Mouse (Mus musculus) urinary bladder, postnatal 25 days (tissue): ENCODE measurements around the gene Cd4.
"Not testable (repeated sequence)": the region's sequence is repeated elsewhere in the genome, so short reads cannot be mapped to it uniquely, and the experiment has no call there.

ENCODE experiments used
- DNase-seq: peaks from one replicate; pipeline ENCODE4 v3.0.0; 2022; ENCODE audit warnings: low spot score

Cd4 gene

GRCm38 (mm10) chr6:124847305-124847704 is 40.7 kb downstream of the Cd4 start:
- DNase-seq: peak; percentile 90

DNA sequence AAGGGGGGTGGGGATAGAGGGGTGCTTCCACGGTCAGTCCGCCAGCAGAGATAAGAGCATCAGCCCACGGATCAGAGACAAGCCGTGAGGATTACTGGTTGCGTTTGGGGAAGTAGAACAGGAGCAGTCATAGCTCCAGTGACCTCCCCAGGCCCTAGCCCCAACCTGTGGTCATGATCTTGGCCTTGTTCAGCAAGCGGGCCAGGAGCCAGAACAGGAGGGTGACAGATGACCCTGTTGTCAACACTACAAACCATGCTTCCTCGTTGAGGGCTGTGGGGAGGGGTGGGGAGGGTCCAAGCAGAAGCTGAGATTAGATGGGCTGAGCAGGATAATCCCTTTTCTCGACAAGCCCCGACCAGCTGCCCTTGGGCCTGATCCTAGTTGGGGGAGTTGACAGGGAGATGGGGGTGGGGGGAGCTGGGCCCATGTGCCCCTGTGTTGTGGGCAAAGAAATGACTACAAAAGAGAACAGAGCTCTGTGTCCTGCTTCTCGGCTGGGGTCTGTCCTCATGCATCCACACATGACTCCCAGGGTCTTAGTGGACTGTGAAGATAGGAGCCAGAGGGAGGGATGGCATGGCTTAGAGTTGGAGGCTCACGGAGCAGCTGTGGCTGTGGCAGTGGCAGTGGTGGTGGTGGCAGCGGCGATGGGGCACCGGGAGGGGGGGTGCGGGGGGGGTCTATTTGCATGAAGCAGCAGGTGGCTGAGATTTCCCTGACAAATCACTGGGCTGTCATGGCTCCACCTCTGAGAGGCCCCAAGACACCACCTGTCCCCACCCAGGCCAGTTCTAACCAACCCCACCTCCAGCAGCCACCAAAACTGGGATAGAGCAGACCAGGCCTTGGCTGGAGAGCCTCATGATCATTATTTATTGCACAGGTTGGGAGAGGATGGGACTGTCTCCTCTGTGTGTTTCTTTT is 47.5 kb downstream of the Cd4 start, which contains the start of gene Gnb3:
TSS of gene Gnb3 (minus strand) at position 35 of the 927 bp plus-strand sequence.
- no peak for DNase-seq

DNA sequence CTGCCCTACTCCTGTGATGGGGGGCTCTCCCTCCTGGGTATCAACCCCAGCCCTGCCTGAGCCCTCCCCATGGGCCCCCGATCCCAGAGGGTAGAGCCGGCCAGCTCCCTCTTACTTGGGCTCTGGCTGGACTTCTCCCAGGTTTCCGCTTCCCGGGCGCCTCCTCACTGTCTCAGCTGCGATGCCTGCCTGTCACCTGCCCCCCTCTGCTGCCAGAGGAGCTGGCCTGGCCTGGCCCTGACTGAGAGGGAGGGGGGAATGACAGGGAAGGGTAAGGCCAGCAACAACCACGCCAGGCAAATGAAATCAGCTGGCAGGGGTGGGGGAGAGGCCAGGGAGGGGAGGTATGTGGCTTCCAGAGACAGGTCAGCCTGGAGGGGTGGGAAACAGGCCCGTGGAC is 48.2 kb downstream of the Cd4 start:
- DNase-seq: no peak

DNA sequence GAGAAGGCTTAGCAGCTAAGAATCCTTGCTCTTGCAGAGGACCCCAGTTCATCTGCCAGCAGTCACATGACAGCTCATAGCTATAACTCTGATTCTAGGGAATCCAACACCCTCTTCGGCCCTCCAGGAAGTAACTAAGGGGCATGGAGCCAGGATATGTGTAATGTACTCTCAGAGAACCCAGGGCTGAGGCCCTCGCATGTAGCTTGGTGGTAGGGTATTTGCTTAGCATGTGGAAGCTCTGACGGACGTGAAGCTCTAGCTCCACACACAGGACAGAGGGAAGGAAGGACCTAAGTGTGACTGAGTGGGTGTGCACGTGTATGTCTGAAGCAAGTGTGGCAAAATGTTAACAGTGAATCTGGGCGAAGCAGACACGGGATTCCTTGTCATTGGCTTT is 51.6 kb downstream of the Cd4 start:
- DNase-seq: no peak

DNA sequence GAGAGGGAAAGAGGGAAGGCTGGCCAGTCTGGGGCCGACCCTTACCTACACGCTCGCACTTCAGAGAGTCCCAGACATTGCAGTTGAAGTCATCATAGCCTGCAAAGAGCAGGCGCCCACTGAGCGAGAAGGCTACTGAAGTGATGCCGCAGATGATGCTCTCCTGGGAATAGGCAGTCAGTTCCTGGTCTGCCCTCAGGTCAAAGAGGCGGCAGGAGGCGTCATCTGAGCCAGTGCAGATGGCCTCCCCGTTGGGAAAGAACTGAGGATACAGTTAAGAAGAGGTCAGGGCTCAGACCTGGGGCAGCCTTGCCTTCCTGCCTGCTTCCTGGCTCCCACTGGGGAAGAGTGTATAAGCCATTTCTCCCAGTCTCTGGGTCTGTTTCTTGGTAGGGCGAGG is 52.5 kb downstream of the Cd4 start:
- no peak for DNase-seq

GRCm38 (mm10) chr6:124834512-124835081 is 53.4 kb downstream of the Cd4 start:
- DNase-seq: peak; percentile 31

- DNase-seq: no peak
These were observed 56.4 kb downstream of the Cd4 start for GRCm38 (mm10) chr6:124831649-124832048.

- not testable (repeated sequence) for DNase-seq
These were observed 56.8 kb downstream of the Cd4 start for GRCm38 (mm10) chr6:124831199-124831598.

GRCm38 (mm10) chr6:124829799-124830700 is 58.0 kb downstream of the Cd4 start:
- peak; percentile 80 for DNase-seq

DNA sequence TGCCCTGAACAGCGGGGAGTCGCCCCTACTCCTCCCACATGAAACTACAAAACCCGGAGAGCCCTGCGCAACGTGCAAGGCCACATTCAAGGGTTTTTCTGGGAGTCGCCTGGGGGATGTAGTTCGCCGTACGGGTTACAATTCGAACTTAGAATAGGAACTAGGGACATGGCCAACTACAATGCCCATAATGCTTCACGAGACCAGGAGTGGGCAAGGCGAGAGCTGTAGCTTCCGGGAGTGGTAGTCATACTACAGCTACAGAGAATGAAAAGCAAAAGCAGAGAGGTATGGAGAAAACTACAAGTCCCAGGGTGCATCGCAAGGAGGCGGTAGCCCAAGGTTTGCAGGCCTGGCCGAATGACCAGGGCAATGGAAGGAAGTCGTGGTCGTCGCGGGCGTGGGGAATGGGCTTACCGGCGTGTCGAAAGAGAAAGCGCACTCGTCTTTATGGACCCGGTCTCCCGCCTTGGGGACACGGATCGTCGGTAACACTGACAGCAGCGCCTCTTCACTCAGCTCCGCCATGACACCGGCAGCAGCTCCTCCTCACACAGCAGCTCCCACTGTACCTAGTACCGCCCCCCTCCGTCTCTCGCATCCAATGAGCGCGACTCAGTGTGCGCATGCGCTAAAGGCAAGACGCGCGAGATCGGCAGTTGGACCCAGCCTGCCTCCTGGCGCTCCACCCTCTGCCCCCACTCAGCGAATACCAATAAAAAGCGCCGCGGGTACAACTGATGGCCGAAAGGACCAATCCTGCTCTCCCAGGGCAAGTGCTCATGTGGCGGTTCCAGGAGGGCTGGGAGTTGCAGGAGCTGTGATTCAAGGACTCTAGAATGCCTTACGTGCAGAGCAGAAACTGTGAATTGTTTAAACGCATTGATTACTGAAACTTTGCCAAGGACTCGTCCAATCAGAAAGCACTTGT is 58.9 kb downstream of the Cd4 start, which contains the start of the genes Usp5 and Cdca3:
TSS of gene Usp5 (minus strand) at position 617 of the 931 bp plus-strand sequence.
TSS of gene Cdca3 (plus strand) at position 680 of the 931 bp plus-strand sequence.
- peak; percentile 92 for DNase-seq

- peak; percentile 39 for DNase-seq
These were observed 59.9 kb downstream of the Cd4 start for GRCm38 (mm10) chr6:124828101-124828592.

DNA sequence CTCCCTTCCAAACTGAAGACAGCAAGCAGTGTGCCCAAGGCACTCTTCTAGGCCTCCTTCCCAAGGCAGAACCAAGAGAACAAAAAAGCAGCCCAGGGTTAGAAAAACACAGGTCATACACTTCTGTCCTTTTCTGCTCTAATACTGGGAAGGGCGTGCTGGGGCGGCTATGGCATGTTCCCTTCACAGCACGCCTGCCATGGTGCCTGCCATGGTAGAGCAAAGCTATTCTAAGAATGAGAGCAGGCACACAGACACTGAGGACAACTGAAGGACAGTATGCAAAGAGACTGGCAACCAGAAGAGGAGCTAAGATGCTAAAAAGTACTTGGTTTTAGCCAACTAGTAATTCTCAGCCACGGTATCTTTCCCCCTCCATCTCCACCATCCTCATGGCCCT is 66.0 kb downstream of the Cd4 start:
- no peak for DNase-seq

DNA sequence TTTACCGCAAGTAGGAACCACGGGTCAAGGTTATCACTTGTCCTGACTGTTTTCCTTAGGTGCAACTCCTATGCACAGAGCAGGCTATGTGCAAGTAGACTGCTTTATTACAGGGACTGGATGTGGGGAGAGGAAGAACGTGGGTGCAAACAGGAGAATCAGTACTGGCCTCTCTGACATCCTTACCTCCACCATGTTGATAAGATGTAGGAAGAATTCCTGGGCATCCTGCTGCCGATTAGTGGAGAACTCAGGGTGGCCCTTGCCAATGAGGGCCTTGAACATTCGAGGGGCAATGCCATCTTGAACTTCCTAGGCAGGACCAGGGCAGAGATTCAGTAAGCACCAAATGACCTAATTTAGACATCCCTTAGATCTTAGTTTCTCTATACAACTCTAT is 67.1 kb downstream of the Cd4 start:
- DNase-seq: no peak

- no peak for DNase-seq
These were observed 70.0 kb downstream of the Cd4 start for GRCm38 (mm10) chr6:124817971-124818370.

- DNase-seq: no peak
These were observed 70.5 kb downstream of the Cd4 start for GRCm38 (mm10) chr6:124817563-124817962.

- no peak for DNase-seq
These were observed 70.9 kb downstream of the Cd4 start for GRCm38 (mm10) chr6:124817125-124817524.

DNA sequence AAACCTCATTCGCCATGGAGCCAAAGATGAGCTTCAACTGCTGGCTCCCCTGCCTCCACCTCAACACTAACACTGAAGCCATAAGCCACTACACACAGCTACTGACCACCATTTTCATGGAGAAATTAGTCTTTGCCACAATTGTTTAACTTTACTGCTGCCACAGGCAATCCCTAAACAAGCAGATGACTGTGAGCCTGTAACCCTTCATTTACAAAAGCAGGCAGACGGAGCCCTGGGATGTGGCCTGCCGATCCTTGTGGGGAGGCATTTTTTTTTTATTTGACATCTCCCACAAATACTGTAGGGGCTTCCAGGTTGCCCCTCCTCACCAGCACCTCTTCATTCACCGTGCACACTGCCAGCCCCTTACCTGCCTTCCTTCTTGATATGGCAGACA is 71.4 kb downstream of the Cd4 start:
- no peak for DNase-seq

DNA sequence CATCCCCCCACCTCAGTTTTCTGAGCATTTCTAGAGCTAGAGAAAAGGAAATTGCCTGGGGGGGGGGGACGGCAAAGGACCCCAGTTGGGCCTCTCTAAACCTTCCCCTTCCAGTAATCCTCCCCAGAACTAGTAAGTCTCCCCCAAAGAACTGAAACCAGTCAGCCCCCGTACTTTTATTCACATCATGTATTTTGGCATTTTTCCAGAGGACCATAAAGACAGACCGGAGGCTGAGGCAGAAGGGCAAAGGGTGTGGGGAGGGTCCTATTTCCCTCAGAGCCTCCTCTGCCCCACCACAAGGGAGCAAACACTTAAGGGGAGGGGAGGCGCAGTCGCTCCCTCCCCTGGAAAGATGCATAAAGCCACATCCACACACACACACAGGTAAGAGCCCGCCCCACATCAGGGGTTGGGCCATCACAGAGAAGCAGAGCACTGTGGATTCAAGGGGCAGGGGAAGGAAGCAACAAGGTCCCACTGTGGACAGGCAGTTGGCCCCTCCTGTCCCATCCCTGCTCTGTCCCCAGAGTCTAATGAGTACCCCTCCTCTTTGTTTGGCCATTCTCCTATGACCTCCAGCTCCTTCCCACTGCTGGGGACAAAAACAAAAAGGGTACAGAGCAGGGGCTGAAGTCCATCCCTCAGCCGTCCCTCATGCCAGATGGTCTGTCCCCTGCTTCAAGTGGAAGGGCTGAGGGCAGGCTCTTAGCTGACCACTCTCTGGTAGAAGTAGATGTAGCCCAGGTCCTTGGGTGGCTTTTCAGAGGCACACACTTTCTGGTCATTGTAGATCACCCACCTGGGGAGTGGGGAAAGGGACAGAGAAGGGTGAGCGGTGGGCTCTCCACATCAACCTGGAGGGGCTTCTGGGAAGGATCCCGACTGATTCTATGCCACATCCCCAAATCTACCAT is 72.9 kb downstream of the Cd4 start:
- no peak for DNase-seq
